Mouse (Mus musculus) lung, postnatal 0 days (tissue): ENCODE data around the gene Slc4a4.
A peak's percentile ranks its signal among the peaks of the same experiment; 100 is the strongest.

Experiments used
- CTCF ChIP-seq: IDR thresholded peaks from 2 replicates; pipeline ENCODE4 v1.5.1; 2016; ENCODE audit warnings: antibody characterized with exemption, mild to moderate bottlenecking
- EP300 ChIP-seq: IDR thresholded peaks from 2 replicates; pipeline ENCODE4 v1.6.1; 2016; ENCODE audit warnings: antibody characterized with exemption, mild to moderate bottlenecking, control low read depth

DNA sequence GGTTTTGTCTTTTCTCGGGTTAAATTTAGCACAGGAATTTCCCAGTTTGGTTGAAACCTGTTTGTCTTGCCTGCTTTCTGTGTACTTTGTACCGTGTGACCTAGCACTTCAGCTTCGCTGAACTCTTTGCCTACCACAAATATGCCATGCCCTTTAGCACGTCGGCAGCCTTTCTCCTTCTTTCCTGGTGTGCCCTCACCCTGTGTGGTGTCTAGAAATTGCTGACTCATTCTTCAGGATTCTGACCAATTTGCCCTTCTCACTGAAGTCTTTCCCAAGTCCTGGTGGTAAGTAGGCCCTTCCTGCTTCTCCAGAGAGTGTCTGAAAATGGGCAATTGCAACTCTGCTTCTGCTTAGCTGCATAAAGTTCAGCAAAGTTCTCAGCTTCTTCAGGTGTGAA, 391.0 kb downstream of the Slc4a4 start:
- TF ChIP-seq EP300 (peak; percentile 79), CTCF (no peak)
